Mouse (Mus musculus): Measurements from ENCODE around the gene Vegfa. TPM values are rescaled to one million over a fixed set of nuclear protein-coding genes. Genes with fewer than 3 reads are reported as not detected.

Vegfa gene
- polyA plus RNA-seq, 1 experiment from 2014 or later = 6.2 TPM

GRCm38 (mm10) chr17:45970741-45971550 lies 61.2 kb downstream of the Vegfa start:
- Histone ChIP-seq H3K4me1 (replicated peaks) (peaks cover 26% of the 10 kb centered on the region), H3K27me3 (no peaks in the 10 kb centered on the region), H3K36me3 (no peaks in the 10 kb centered on the region), H3K4me2 (no peak overlapping the region), H3K9ac (replicated peaks) (no peak overlapping the region), H3K27ac (no peak overlapping the region), H3K4me3 (replicated peaks) (no peak overlapping the region), H3K9me3 (no peaks in the 10 kb centered on the region)
- WGBS = 86% methylated on average over 17 of the region's 17 CpGs
- no peak for ATAC-seq (ENCODE audit: insufficient number of reproducible peaks, insufficient read depth, low FRiP score, low TSS enrichment, low read depth)

- H3K36me3 ChIP-seq = no peaks in the 10 kb centered on the region
- H3K4me2 ChIP-seq = no peak overlapping the region
- no peaks in the 10 kb centered on the region for H3K27me3 ChIP-seq
- no peak overlapping the region for H3K27ac ChIP-seq
- H3K9me3 ChIP-seq = no peaks in the 10 kb centered on the region
- WGBS = 52% methylated on average over 8 of the region's 8 CpGs
- ATAC-seq (ENCODE audit: insufficient number of reproducible peaks, insufficient read depth, low FRiP score, low TSS enrichment, low read depth) = no peak
- peaks cover 23% of the 10 kb centered on the region for H3K4me1 ChIP-seq (replicated peaks)
- H3K9ac ChIP-seq (replicated peaks) = no peak overlapping the region
- no peak overlapping the region for H3K4me3 ChIP-seq (replicated peaks)
Measured at GRCm38 (mm10) chr17:45969596-45969995, 62.6 kb downstream of the Vegfa start.

- WGBS = 70% methylated on average over 11 of the region's 11 CpGs
- Histone ChIP-seq H3K9me3 (no peaks in the 10 kb centered on the region), H3K27me3 (no peaks in the 10 kb centered on the region), H3K36me3 (no peaks in the 10 kb centered on the region), H3K4me1 (replicated peaks) (peaks cover 28% of the 10 kb centered on the region), H3K4me2 (no peak overlapping the region), H3K4me3 (replicated peaks) (no peak overlapping the region), H3K9ac (replicated peaks) (no peak overlapping the region), H3K27ac (peak overlapping the region; percentile 53; the same call in 1 of the 2 replicates)
- ATAC-seq (ENCODE audit: insufficient number of reproducible peaks, insufficient read depth, low FRiP score, low TSS enrichment, low read depth) = no peak
Measured at GRCm38 (mm10) chr17:45968341-45968740, 63.8 kb downstream of the Vegfa start.

Other genes starting within 250 kb of the Vegfa start
- gene Mrps18a, start 78.6 kb upstream of the Vegfa start, polyA plus RNA-seq (2016; fragmentation: Nextera tagmentation; extraction: Ambion mirVana) = 143 and 144 TPM in 2 replicates
- gene Rsph9, start 111.8 kb upstream of the Vegfa start, polyA plus RNA-seq (2016; fragmentation: Nextera tagmentation; extraction: Ambion mirVana) = 9.5 and 12.7 TPM in 2 replicates
- 36.1 and 36.4 TPM in 2 replicates for gene Mad2l1bp, start 121.2 kb upstream of the Vegfa start, polyA plus RNA-seq (2016; fragmentation: Nextera tagmentation; extraction: Ambion mirVana)
- 46.5 and 51.0 TPM in 2 replicates for gene Gtpbp2, start 128.7 kb upstream of the Vegfa start, polyA plus RNA-seq (2016; fragmentation: Nextera tagmentation; extraction: Ambion mirVana)
- gene Polh, start 170.3 kb upstream of the Vegfa start, polyA plus RNA-seq (2016; fragmentation: Nextera tagmentation; extraction: Ambion mirVana) = 15.4 and 16.0 TPM in 2 replicates
- gene Xpo5, start 170.4 kb upstream of the Vegfa start, polyA plus RNA-seq (2016; fragmentation: Nextera tagmentation; extraction: Ambion mirVana) = 61.6 and 63.1 TPM in 2 replicates
- gene Polr1c, start 215.7 kb upstream of the Vegfa start, polyA plus RNA-seq (2016; fragmentation: Nextera tagmentation; extraction: Ambion mirVana) = 109 and 111 TPM in 2 replicates
- 65.6 and 73.5 TPM in 2 replicates for gene Yipf3, start 215.7 kb upstream of the Vegfa start, polyA plus RNA-seq (2016; fragmentation: Nextera tagmentation; extraction: Ambion mirVana)
- 0.60 and 0.65 TPM in 2 replicates for gene Lrrc73, start 221.2 kb upstream of the Vegfa start, polyA plus RNA-seq (2016; fragmentation: Nextera tagmentation; extraction: Ambion mirVana)